Mouse (Mus musculus) liver, embryonic 14.5 days (tissue): ENCODE measurements around the gene Ing3.

Source experiments
- CTCF ChIP-seq: IDR thresholded peaks from 2 replicates; pipeline ENCODE4 v1.5.1; 2016; ENCODE audit warnings: antibody characterized with exemption, low read depth, control low read depth
- EP300 ChIP-seq: IDR thresholded peaks from 2 replicates; pipeline ENCODE4 v1.6.1; 2016; ENCODE audit warnings: antibody characterized with exemption, low read depth

- TF ChIP-seq CTCF (no peak), EP300 (no peak)
Measured at GRCm38 (mm10) chr6:22020696-22021095, 71.3 kb downstream of the Ing3 start.
